Mouse (Mus musculus) hindbrain, embryonic 12.5 days (tissue): ENCODE results near the gene Galm. TPM values are rescaled to one million over a fixed set of nuclear protein-coding genes. Genes with fewer than 3 reads are reported as not detected.

Experiments
- ATAC-seq: fragments of 200-750 bp; cut with Nextera tagmentation; 2 replicates; pipeline ENCODE4 v1.8.0; 2017; ENCODE audit warnings: moderate TSS enrichment; ENCODE audit not compliant: low FRiP score
- H3K27ac ChIP-seq: fragments of 300-500 bp; sonication (generic); 2 replicates; pipeline ENCODE4 v1.5.1; 2016; ENCODE audit warnings: mild to moderate bottlenecking
- H3K27me3 ChIP-seq: fragments of 300-500 bp; sonication (generic); 2 replicates; pipeline ENCODE4 v1.6.1; 2016; ENCODE audit warnings: mild to moderate bottlenecking
- H3K36me3 ChIP-seq: fragments of 300-500 bp; sonication (generic); 2 replicates; pipeline ENCODE4 v1.6.1; 2016; ENCODE audit warnings: mild to moderate bottlenecking
- H3K4me1 ChIP-seq: fragments of 300-500 bp; sonication (generic); 2 replicates; pipeline ENCODE4 v1.6.1; 2016
- H3K4me2 ChIP-seq: fragments of 300-500 bp; sonication (generic); replicated peaks from 2 replicates; pipeline ENCODE4 v1.6.1; 2016; ENCODE audit warnings: mild to moderate bottlenecking
- H3K4me3 ChIP-seq: fragments of 300-500 bp; sonication (generic); 2 replicates; pipeline ENCODE4 v1.5.1; 2016; ENCODE audit warnings: mild to moderate bottlenecking
- H3K9ac ChIP-seq: fragments of 300-500 bp; sonication (generic); 2 replicates; pipeline ENCODE4 v1.6.1; 2016; ENCODE audit warnings: mild to moderate bottlenecking, moderate library complexity
- H3K9me3 ChIP-seq: fragments of 300-500 bp; sonication (generic); replicated peaks from 2 replicates; pipeline ENCODE4 v1.6.1; 2016; ENCODE audit warnings: mild to moderate bottlenecking
- WGBS: fragments of 180-500 bp; shearing (Covaris S2); methylation state at CpG from one replicate; pipeline ENCODE4 v1.1.7; 2016; 5-methylcytosine and 5-hydroxymethylcytosine counted together
- polyA plus RNA-seq: library from polyadenylated mRNA; unstranded; fragments of >200 nt; fragmentation: Nextera tagmentation; extraction: Ambion mirVana; gene quantifications from 2 replicates; pipeline ENCODE4 v1.2.1, GENCODE M21; 2016

Galm gene
- polyA plus RNA-seq, 1 experiment from 2014 or later = 9.1 TPM

DNA sequence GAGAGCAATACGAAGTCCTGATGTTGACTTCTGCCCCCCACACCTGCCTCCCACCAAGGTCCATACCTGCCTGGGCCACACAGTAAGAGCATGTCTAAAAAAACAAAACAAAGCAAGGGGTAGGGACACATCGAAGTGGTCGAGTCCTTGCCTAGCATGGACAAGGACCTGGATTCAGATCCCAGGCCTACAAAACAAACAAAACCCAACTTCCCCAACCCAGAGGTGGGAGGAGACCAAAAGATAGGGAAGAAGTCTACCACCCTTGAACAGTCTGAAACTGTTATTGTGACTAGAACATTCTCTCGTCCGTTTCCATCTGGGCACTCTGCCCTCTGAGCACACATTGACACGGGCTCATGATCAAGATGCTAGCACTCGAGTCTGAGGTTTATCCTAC is 107.1 kb downstream of the Galm start:
- ATAC-seq = no peak
- Histone ChIP-seq H3K36me3 (peaks cover 21% of the 10 kb centered on the region), H3K4me2 (no peak overlapping the region), H3K27me3 (no peaks in the 10 kb centered on the region), H3K27ac (no peak overlapping the region), H3K4me3 (no peak overlapping the region), H3K4me1 (0 out of 2 replicates have a peak, but pooled peaks cover 1% of the 10 kb centered on the region), H3K9ac (no peak overlapping the region), H3K9me3 (no peaks in the 10 kb centered on the region)
- 88% methylated on average over 7 of the region's 7 CpGs for WGBS

Other genes starting within 250 kb of the Galm start
- 36.3 and 39.3 TPM in 2 replicates for gene Atl2, start 231.3 kb upstream of the Galm start, polyA plus RNA-seq
- 112 and 116 TPM in 2 replicates for gene Hnrnpll, start 65.1 kb upstream of the Galm start, polyA plus RNA-seq
- gene Srsf7, start 79.8 kb downstream of the Galm start, polyA plus RNA-seq = 592 and 633 TPM in 2 replicates
- 0.14 and 0.30 TPM in 2 replicates for gene Ttc39d, start 80.0 kb downstream of the Galm start, polyA plus RNA-seq
- 23.2 and 25.6 TPM in 2 replicates for gene Gemin6, start 97.0 kb downstream of the Galm start, polyA plus RNA-seq
- 32.3 and 32.4 TPM in 2 replicates for gene Morn2, start 162.7 kb downstream of the Galm start, polyA plus RNA-seq
- gene Dhx57, start 163.0 kb downstream of the Galm start, polyA plus RNA-seq = 42.7 and 44.6 TPM in 2 replicates
- gene Arhgef33, start 179.9 kb downstream of the Galm start, polyA plus RNA-seq = 1.0 and 1.2 TPM in 2 replicates
- gene Gm10190, start 246.1 kb downstream of the Galm start, polyA plus RNA-seq = 1.7 and 2.1 TPM in 2 replicates